Mouse (Mus musculus): ENCODE data around the gene Gabpb2. TPM values are rescaled to one million over a fixed set of nuclear protein-coding genes. Genes with fewer than 3 reads are reported as not detected.
"Not testable (repeated sequence)": the region's sequence is repeated elsewhere in the genome, so short reads cannot be mapped to it uniquely, and the experiment has no call there.

Gabpb2 gene
- polyA plus RNA-seq, 1 experiment from 2014 or later, result 4.5 TPM

GRCm38 (mm10) chr3:95213609-95213975, 4.1 kb downstream of the Gabpb2 start:
- H3K9ac ChIP-seq (ENCODE audit: low read depth, low read length), result no peak overlapping the region
- H3K9me3 ChIP-seq (replicated peaks; ENCODE audit: low read length), result no peaks in the 10 kb centered on the region
- no peak for DNase-seq (ENCODE audit: low spot score)
- 97% methylated on average over 1 of the region's 1 CpGs for WGBS
- no peaks in the 10 kb centered on the region for H3K27me3 ChIP-seq (ENCODE audit: insufficient read depth, low read length)
- H3K4me3 ChIP-seq (replicated peaks; ENCODE audit: low read depth, low read length), result no peak overlapping the region
- no peak for TF ChIP-seq CTCF (IDR thresholded peaks at IDR 0.05; ENCODE audit: low read depth)
- no peak overlapping the region for H3K4me2 ChIP-seq (ENCODE audit: low read length)
- H3K36me3 ChIP-seq (ENCODE audit: insufficient read depth, low read length), result 0 out of 2 replicates have a peak, but pooled peaks cover 5% of the 10 kb centered on the region
- no peak for ATAC-seq (replicated peaks; ENCODE audit: low FRiP score, low read depth)
- 0 out of 2 replicates have a peak, but pooled peaks cover 4% of the 10 kb centered on the region for H3K4me1 ChIP-seq (replicated peaks; ENCODE audit: insufficient read depth, low read length)
- H3K27ac ChIP-seq, result no peak overlapping the region

GRCm38 (mm10) chr3:95212889-95213608, 4.7 kb downstream of the Gabpb2 start:
- not testable (repeated sequence) for H3K27ac ChIP-seq; H3K27me3 ChIP-seq (ENCODE audit: insufficient read depth, low read length); H3K4me2 ChIP-seq (ENCODE audit: low read length); ATAC-seq (replicated peaks; ENCODE audit: low FRiP score, low read depth); H3K9ac ChIP-seq (ENCODE audit: low read depth, low read length); H3K4me3 ChIP-seq (replicated peaks; ENCODE audit: low read depth, low read length); H3K36me3 ChIP-seq (ENCODE audit: insufficient read depth, low read length); H3K9me3 ChIP-seq (replicated peaks; ENCODE audit: low read length); DNase-seq (ENCODE audit: low spot score); H3K4me1 ChIP-seq (replicated peaks; ENCODE audit: insufficient read depth, low read length)
- peak; percentile 11; the same call in 1 of the 2 replicates for TF ChIP-seq CTCF (IDR thresholded peaks at IDR 0.05; ENCODE audit: low read depth)
- 92% methylated on average over 7 of the region's 10 CpGs for WGBS

- Histone ChIP-seq H3K4me1 (replicated peaks; ENCODE audit: insufficient read depth, low read length) (no peaks in the 10 kb centered on the region), H3K4me3 (replicated peaks; ENCODE audit: low read depth, low read length) (no peak overlapping the region), H3K27ac (no peak overlapping the region), H3K9me3 (replicated peaks; ENCODE audit: low read length) (no peaks in the 10 kb centered on the region), H3K36me3 (ENCODE audit: insufficient read depth, low read length) (peaks cover 21% of the 10 kb centered on the region; the same call in 1 of the 2 replicates), H3K4me2 (ENCODE audit: low read length) (no peak overlapping the region), H3K9ac (ENCODE audit: low read depth, low read length) (no peak overlapping the region), H3K27me3 (ENCODE audit: insufficient read depth, low read length) (no peaks in the 10 kb centered on the region)
- no peak for DNase-seq (ENCODE audit: low spot score)
- TF ChIP-seq CTCF (IDR thresholded peaks at IDR 0.05; ENCODE audit: low read depth), result no peak
- ATAC-seq (replicated peaks; ENCODE audit: low FRiP score, low read depth), result no peak
- 82% methylated on average over 2 of the region's 2 CpGs for WGBS
Measured at GRCm38 (mm10) chr3:95210585-95210984, 7.1 kb downstream of the Gabpb2 start.

- no peak for TF ChIP-seq CTCF (IDR thresholded peaks at IDR 0.05; ENCODE audit: low read depth)
- DNase-seq (ENCODE audit: low spot score) (no peak), ATAC-seq (replicated peaks; ENCODE audit: low FRiP score, low read depth) (no peak)
- H3K27me3 ChIP-seq (ENCODE audit: insufficient read depth, low read length), result no peaks in the 10 kb centered on the region
- whole genome bisulfite sequencing, result 79% methylated on average over 4 of the region's 4 CpGs
- H3K4me3 ChIP-seq (replicated peaks; ENCODE audit: low read depth, low read length), result no peak overlapping the region
- no peaks in the 10 kb centered on the region for H3K9me3 ChIP-seq (replicated peaks; ENCODE audit: low read length)
- no peaks in the 10 kb centered on the region for H3K4me1 ChIP-seq (replicated peaks; ENCODE audit: insufficient read depth, low read length)
- H3K27ac ChIP-seq, result no peak overlapping the region
- H3K36me3 ChIP-seq (ENCODE audit: insufficient read depth, low read length), result peaks cover 28% of the 10 kb centered on the region; the same call in 1 of the 2 replicates
- no peak overlapping the region for H3K9ac ChIP-seq (ENCODE audit: low read depth, low read length)
- no peak overlapping the region for H3K4me2 ChIP-seq (ENCODE audit: low read length)
Measured at GRCm38 (mm10) chr3:95208286-95208685, 9.4 kb downstream of the Gabpb2 start.

GRCm38 (mm10) chr3:95203880-95204279, 13.8 kb downstream of the Gabpb2 start:
- 90% methylated on average over 6 of the region's 6 CpGs for WGBS
- ATAC-seq (replicated peaks; ENCODE audit: low FRiP score, low read depth) (no peak), DNase-seq (ENCODE audit: low spot score) (no peak)
- Histone ChIP-seq H3K36me3 (ENCODE audit: insufficient read depth, low read length) (peaks cover 51% of the 10 kb centered on the region), H3K27ac (no peak overlapping the region), H3K4me2 (ENCODE audit: low read length) (no peak overlapping the region), H3K9ac (ENCODE audit: low read depth, low read length) (no peak overlapping the region), H3K27me3 (ENCODE audit: insufficient read depth, low read length) (no peaks in the 10 kb centered on the region), H3K4me1 (replicated peaks; ENCODE audit: insufficient read depth, low read length) (no peaks in the 10 kb centered on the region), H3K9me3 (replicated peaks; ENCODE audit: low read length) (no peaks in the 10 kb centered on the region), H3K4me3 (replicated peaks; ENCODE audit: low read depth, low read length) (no peak overlapping the region)
- no peak for TF ChIP-seq CTCF (IDR thresholded peaks at IDR 0.05; ENCODE audit: low read depth)

- no peaks in the 10 kb centered on the region for H3K4me1 ChIP-seq (replicated peaks; ENCODE audit: insufficient read depth, low read length)
- DNase-seq (ENCODE audit: low spot score), result no peak
- peak overlapping the region; percentile 92 for H3K27ac ChIP-seq
- no peak overlapping the region; the same call in 1 of the 2 replicates for H3K9ac ChIP-seq (ENCODE audit: low read depth, low read length)
- no peak for ATAC-seq (replicated peaks; ENCODE audit: low FRiP score, low read depth)
- H3K4me3 ChIP-seq (replicated peaks; ENCODE audit: low read depth, low read length), result no peak overlapping the region
- no peak overlapping the region; the same call in 1 of the 2 replicates for H3K4me2 ChIP-seq (ENCODE audit: low read length)
- 68% methylated on average over 2 of the region's 2 CpGs for WGBS
- no peaks in the 10 kb centered on the region for H3K9me3 ChIP-seq (replicated peaks; ENCODE audit: low read length)
- no peaks in the 10 kb centered on the region for H3K27me3 ChIP-seq (ENCODE audit: insufficient read depth, low read length)
- TF ChIP-seq CTCF (IDR thresholded peaks at IDR 0.05; ENCODE audit: low read depth), result no peak
- H3K36me3 ChIP-seq (ENCODE audit: insufficient read depth, low read length), result peaks cover 35% of the 10 kb centered on the region
Measured at GRCm38 (mm10) chr3:95200562-95200961, 17.2 kb downstream of the Gabpb2 start.
